Mouse (Mus musculus): Measurements from ENCODE around the gene Foxc1.

DNA sequence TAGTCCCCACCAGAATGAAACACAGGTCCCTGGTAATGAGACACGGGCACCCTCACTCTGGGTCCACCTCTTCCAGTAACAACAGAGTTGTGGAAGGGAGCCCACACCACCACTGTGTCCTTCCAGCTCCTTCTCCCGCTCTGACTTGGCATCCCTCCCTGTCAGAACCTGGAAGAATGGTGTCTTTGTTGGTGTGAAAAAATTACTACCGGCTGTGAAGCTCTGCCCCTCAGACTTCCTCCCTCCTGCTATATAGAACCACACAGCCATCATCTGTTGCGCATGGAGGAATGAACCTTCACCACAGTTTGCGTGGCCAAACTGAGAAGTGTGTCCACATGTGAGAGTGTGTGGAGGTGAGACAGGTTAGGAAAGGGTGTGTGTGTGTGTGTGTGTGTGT, 30.7 kb upstream of the Foxc1 start:
- no peak for TF ChIP-seq CHD2 (IDR thresholded peaks at IDR 0.05; ENCODE audit: low read length)
- TF ChIP-seq POLR2A (IDR thresholded peaks at IDR 0.05; ENCODE audit: control insufficient read depth in 1 of 2, insufficient read depth in 1 of 2, low read depth in 1 of 2, low read length in 2 of 2, poor library complexity in 1 of 2) = no peak
- no peak for TF ChIP-seq TAL1 (IDR thresholded peaks at IDR 0.05; ENCODE audit: low read length)
- TF ChIP-seq USF1 (IDR thresholded peaks at IDR 0.05; ENCODE audit: low read depth, low read length) = no peak
- no peak for TF ChIP-seq MAZ (IDR thresholded peaks at IDR 0.05; ENCODE audit: low read depth, low read length)
- no peak for TF ChIP-seq E2F4 (IDR thresholded peaks at IDR 0.05; ENCODE audit: borderline replicate concordance, low read depth, low read length)
- no peak for TF ChIP-seq MYB (IDR thresholded peaks at IDR 0.05; ENCODE audit: low read depth, low read length)
- TF ChIP-seq CTCF (IDR thresholded peaks at IDR 0.05 in 2 of 3, conservative IDR thresholded peaks at IDR 0.05 in 1 of 3; ENCODE audit: control insufficient read depth in 1 of 3, insufficient read depth in 1 of 3, low read depth in 2 of 3, low read length in 3 of 3, poor library complexity in 1 of 3, severe bottlenecking in 1 of 3) = no peak
- TF ChIP-seq USF2 (IDR thresholded peaks at IDR 0.05; ENCODE audit: borderline replicate concordance in 1 of 2, insufficient read depth in 1 of 2, low read depth in 1 of 2, low read length in 2 of 2) = no peak
- no peak for TF ChIP-seq EP300 (IDR thresholded peaks at IDR 0.05; ENCODE audit: low read depth in 1 of 2, low read length in 2 of 2)
- no peak for TF ChIP-seq RAD21 (IDR thresholded peaks at IDR 0.05; ENCODE audit: low read depth, low read length)
- TF ChIP-seq MYC (IDR thresholded peaks at IDR 0.05; ENCODE audit: low read depth, low read length) = no peak
- TF ChIP-seq HCFC1 (IDR thresholded peaks at IDR 0.05; ENCODE audit: low read depth, low read length) = no peak
- no peak for TF ChIP-seq JUND (IDR thresholded peaks at IDR 0.05; ENCODE audit: low read depth, low read length)
